Mouse (Mus musculus): ENCODE results near the gene Gucy2d. TPM values are rescaled to one million over a fixed set of nuclear protein-coding genes. Genes with fewer than 3 reads are reported as not detected.

Gene Gucy2d
- total and polyA plus RNA-seq, 3 experiments, result not detected

GRCm38 (mm10) chr7:98437629-98438028 is 2.6 kb upstream of the Gucy2d start:
- H3K27me3 ChIP-seq (ENCODE audit: control insufficient read depth in 1 of 2, insufficient read depth in 2 of 2, low read length in 2 of 2), result no peaks in the 10 kb centered on the region; a peak in 1 of 4 replicates
- H3K4me1 ChIP-seq (ENCODE audit: control insufficient read depth in 1 of 2, insufficient read depth in 2 of 2, low read length in 2 of 2), result no peaks in the 10 kb centered on the region
- no peak overlapping the region for H3K4me3 ChIP-seq (ENCODE audit: control insufficient read depth in 1 of 2, insufficient read depth in 1 of 2, low read depth in 2 of 2, low read length in 2 of 2)
- H3K9me3 ChIP-seq (replicated peaks; ENCODE audit: insufficient read depth, low read length), result no peaks in the 10 kb centered on the region
- H3K79me2 ChIP-seq (ENCODE audit: control insufficient read depth, insufficient read depth, low read length, poor library complexity), result no peaks in the 10 kb centered on the region
- peak; percentile 63 for DNase-seq (ENCODE audit: low read depth, low spot score)
- no peak for TF ChIP-seq USF2 (IDR thresholded peaks at IDR 0.05; ENCODE audit: borderline replicate concordance in 1 of 2, insufficient read depth in 1 of 2, low read depth in 1 of 2, low read length in 2 of 2)
- no peak for TF ChIP-seq MAX (IDR thresholded peaks at IDR 0.05; ENCODE audit: low read length)
- no peak for TF ChIP-seq GATA1 (IDR thresholded peaks at IDR 0.05; ENCODE audit: low read depth, low read length)
- no peak for TF ChIP-seq TBP (IDR thresholded peaks at IDR 0.05; ENCODE audit: low read depth, low read length)
- no peak for TF ChIP-seq CHD1 (IDR thresholded peaks at IDR 0.05; ENCODE audit: low read depth, low read length)
- TF ChIP-seq POLR2AphosphoS5 (IDR thresholded peaks at IDR 0.05; ENCODE audit: borderline replicate concordance, low read depth, low read length), result no peak
- 0 out of 2 replicates have a peak, but pooled peaks have one; percentile 11 for TF ChIP-seq ZC3H11A (IDR thresholded peaks at IDR 0.05; ENCODE audit: low read depth, low read length)
- TF ChIP-seq JUND (IDR thresholded peaks at IDR 0.05; ENCODE audit: low read depth, low read length), result no peak
- TF ChIP-seq RAD21 (IDR thresholded peaks at IDR 0.05; ENCODE audit: low read depth, low read length), result peak; percentile 47
- TF ChIP-seq HCFC1 (IDR thresholded peaks at IDR 0.05; ENCODE audit: low read depth, low read length), result no peak
- TF ChIP-seq SMC3 (IDR thresholded peaks at IDR 0.05; ENCODE audit: low read depth, low read length), result peak; percentile 49
- no peak for TF ChIP-seq POLR2AphosphoS2 (IDR thresholded peaks at IDR 0.05; ENCODE audit: low read length)
- no peak for TF ChIP-seq USF1 (IDR thresholded peaks at IDR 0.05; ENCODE audit: low read depth, low read length)
- TF ChIP-seq ZNF384 (IDR thresholded peaks at IDR 0.05; ENCODE audit: low read depth, low read length), result no peak
- no peak for TF ChIP-seq GABPA (IDR thresholded peaks at IDR 0.05; ENCODE audit: low read depth, low read length)
- no peak for TF ChIP-seq ZKSCAN1 (IDR thresholded peaks at IDR 0.05; ENCODE audit: low read depth, low read length)
- TF ChIP-seq CTCF (IDR thresholded peaks at IDR 0.05 in 2 of 3, conservative IDR thresholded peaks at IDR 0.05 in 1 of 3; ENCODE audit: control insufficient read depth in 1 of 3, insufficient read depth in 1 of 3, low read depth in 2 of 3, low read length in 3 of 3, poor library complexity in 1 of 3, severe bottlenecking in 1 of 3), result peak; percentile 73 to 96 (median 76)
- TF ChIP-seq UBTF (IDR thresholded peaks at IDR 0.05; ENCODE audit: borderline replicate concordance, insufficient read depth, low read depth, low read length), result no peak
- TF ChIP-seq POLR2A (IDR thresholded peaks at IDR 0.05; ENCODE audit: control insufficient read depth in 1 of 2, insufficient read depth in 1 of 2, low read depth in 1 of 2, low read length in 2 of 2, poor library complexity in 1 of 2), result no peak
- no peak for TF ChIP-seq BHLHE40 (IDR thresholded peaks at IDR 0.05; ENCODE audit: borderline replicate concordance, low read depth, low read length)
- no peak for TF ChIP-seq ELF1 (IDR thresholded peaks at IDR 0.05; ENCODE audit: low read depth, low read length)
- TF ChIP-seq CHD2 (IDR thresholded peaks at IDR 0.05; ENCODE audit: low read length), result no peak
- TF ChIP-seq KAT2A (conservative IDR thresholded peaks at IDR 0.05; ENCODE audit: low read depth, low read length), result no peak
- TF ChIP-seq TCF12 (IDR thresholded peaks at IDR 0.05; ENCODE audit: low read depth, low read length), result no peak
- H3K9ac ChIP-seq (ENCODE audit: control insufficient read depth, low read depth, low read length, poor library complexity, severe bottlenecking), result no peak overlapping the region
- H3K36me3 ChIP-seq (ENCODE audit: control insufficient read depth in 1 of 2, insufficient read depth in 2 of 2, low read length in 2 of 2), result no peaks in the 10 kb centered on the region
- no peak overlapping the region for H3K27ac ChIP-seq (ENCODE audit: control insufficient read depth, low read depth, low read length)
